Mouse (Mus musculus): ENCODE results near the gene Spsb1. TPM values are rescaled to one million over a fixed set of nuclear protein-coding genes. Genes with fewer than 3 reads are reported as not detected.

The Spsb1 gene
- total and polyA plus RNA-seq, 3 experiments = 0.04 to 0.19 (median 0.07) TPM

DNA sequence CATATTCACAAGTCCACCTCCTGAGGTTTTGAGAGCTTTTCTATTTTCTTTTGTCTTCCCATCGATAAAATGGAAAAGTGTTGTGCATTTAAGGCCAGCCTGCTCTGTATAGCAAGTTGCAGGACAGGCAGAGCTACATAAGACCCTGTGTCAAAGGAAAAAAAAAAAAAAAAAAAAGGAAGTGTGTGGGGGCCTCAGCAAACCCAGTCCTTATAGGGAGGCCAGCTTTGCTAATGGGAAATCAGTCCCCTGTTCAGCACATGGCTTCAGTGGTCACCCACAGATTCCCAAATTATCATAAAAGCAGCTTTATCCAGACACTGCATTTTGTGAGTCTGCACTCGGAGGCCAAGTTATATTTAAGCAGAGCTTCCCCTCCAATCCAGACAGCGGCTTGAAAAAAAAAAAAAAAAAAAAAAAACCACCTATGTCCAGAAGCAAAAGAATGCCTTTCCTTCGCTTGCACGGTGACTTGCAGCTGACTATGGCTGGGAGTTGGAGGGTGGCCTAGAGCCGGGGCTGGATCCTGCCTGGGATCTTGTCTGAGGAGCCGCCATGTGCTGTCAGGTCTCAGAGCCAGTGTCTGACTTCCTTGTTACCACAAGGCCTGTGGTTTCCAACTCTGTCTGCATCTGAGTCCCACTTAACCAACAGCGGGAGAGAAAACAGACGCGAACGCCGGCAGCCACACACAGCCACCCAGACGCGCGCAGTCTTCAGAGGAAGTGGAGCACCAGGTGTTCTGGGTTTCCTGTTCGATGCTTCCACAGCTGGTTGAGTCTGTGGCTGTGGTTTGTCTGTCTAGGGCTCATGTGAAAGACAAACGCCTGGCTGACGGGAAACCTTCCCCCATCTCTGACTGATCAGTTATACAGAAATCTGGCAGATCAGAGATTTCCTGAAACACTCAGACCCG, 98.7 kb downstream of the Spsb1 start:
- H3K27ac ChIP-seq (ENCODE audit: insufficient read depth, low read depth) = no peak overlapping the region
- H3K4me2 ChIP-seq (ENCODE audit: insufficient read depth, low read depth, poor library complexity, severe bottlenecking) = peak overlapping the region; percentile 93
- no peaks in the 10 kb centered on the region for H3K79me2 ChIP-seq (replicated peaks; ENCODE audit: control insufficient read depth, extremely low read depth, insufficient read depth, poor library complexity, severe bottlenecking)
- 0 out of 2 replicates have a peak overlapping the region, but pooled peaks have one; percentile 4 for H3K9ac ChIP-seq (ENCODE audit: insufficient read depth, low read depth)
- dilution Hi-C loops (cut with MboI; ENCODE audit: extremely low pct_ligation_motif_present, extremely low pct_unique_long_range_greater_than_20kb, low sequenced_read_pairs) = no loop called here
- peaks cover 10% of the 10 kb centered on the region for H3K9me3 ChIP-seq (replicated peaks; ENCODE audit: low read length)
- DNase-seq (ENCODE audit: extremely low read depth) = peak; percentile 94
- H3K4me1 ChIP-seq (ENCODE audit: control insufficient read depth in 1 of 2, insufficient read depth in 2 of 2) = peaks cover 10 to 43% of the 10 kb centered on the region in 2 experiments
- no peak overlapping the region for H3K4me3 ChIP-seq (replicated peaks in 1 of 3; ENCODE audit: low read depth in 2 of 3, low read length in 2 of 3, poor library complexity in 1 of 3)
- peaks cover 60% of the 10 kb centered on the region for H3K27me3 ChIP-seq (replicated peaks)
- H3K36me3 ChIP-seq (replicated peaks in 1 of 2; ENCODE audit: control insufficient read depth in 1 of 2, insufficient read depth in 1 of 2, low read length in 1 of 2) = no peaks in the 10 kb centered on the region
- in situ Hi-C loops (cut with MboI; ENCODE audit: low pct_ligation_motif_present, low pct_unique_long_range_greater_than_20kb, low sequenced_read_pairs) = no loop called here
- TF ChIP-seq NELFE (IDR thresholded peaks at IDR 0.05; ENCODE audit: low read depth, low read length) (no peak; the same call in 1 of the 2 replicates), POLR2A (IDR thresholded peaks at IDR 0.05; ENCODE audit: low read depth, low read length) (peak; percentile 54), POLR2AphosphoS2 (IDR thresholded peaks at IDR 0.05; ENCODE audit: low read depth, low read length) (no peak), BHLHE40 (IDR thresholded peaks at IDR 0.05; ENCODE audit: low read depth, low read length) (peak; percentile 94), USF1 (IDR thresholded peaks at IDR 0.05; ENCODE audit: low read depth, low read length) (no peak), TCF12 (IDR thresholded peaks at IDR 0.05; ENCODE audit: low read depth, low read length) (peak; percentile 99), MAZ (IDR thresholded peaks at IDR 0.05; ENCODE audit: low read depth, low read length) (0 out of 2 replicates have a peak, but pooled peaks have one; percentile 12), PAX5 (IDR thresholded peaks at IDR 0.05; ENCODE audit: low read length) (no peak), CTCF (conservative IDR thresholded peaks at IDR 0.05 in 1 of 2, IDR thresholded peaks at IDR 0.05 in 1 of 2; ENCODE audit: low read depth in 2 of 2, low read length in 2 of 2) (no peak), ETS1 (conservative IDR thresholded peaks at IDR 0.05; ENCODE audit: low read depth, low read length) (peak; percentile 98), CHD2 (IDR thresholded peaks at IDR 0.05; ENCODE audit: low read length) (peak; percentile 79), IRF4 (IDR thresholded peaks at IDR 0.05; ENCODE audit: low read depth, low read length) (peak; percentile 83), USF2 (conservative IDR thresholded peaks at IDR 0.05; ENCODE audit: low read depth, low read length) (no peak), EP300 (IDR thresholded peaks at IDR 0.05; ENCODE audit: low read length) (peak; percentile 88), ZNF384 (IDR thresholded peaks at IDR 0.05; ENCODE audit: low read depth, low read length) (peak; percentile 93), RCOR1 (conservative IDR thresholded peaks at IDR 0.05; ENCODE audit: low read depth, low read length) (peak; percentile 88), JUN (IDR thresholded peaks at IDR 0.05; ENCODE audit: insufficient read depth, low read depth, low read length) (0 out of 2 replicates have a peak, but pooled peaks have one; percentile 7), JUND (conservative IDR thresholded peaks at IDR 0.05; ENCODE audit: low read depth, low read length) (peak; percentile 44; the same call in 1 of the 2 replicates), MYC (IDR thresholded peaks at IDR 0.05; ENCODE audit: low read depth, low read length) (peak; percentile 93), UBTF (IDR thresholded peaks at IDR 0.05; ENCODE audit: low read depth, low read length) (0 out of 2 replicates have a peak, but pooled peaks have one; percentile 60), MAFK (IDR thresholded peaks at IDR 0.05; ENCODE audit: insufficient replicate concordance, low read length) (peak; percentile 54; the same call in 1 of the 2 replicates), MAX (IDR thresholded peaks at IDR 0.05; ENCODE audit: low read length) (peak; percentile 70; the same call in 1 of the 2 replicates), SIN3A (IDR thresholded peaks at IDR 0.05; ENCODE audit: low read length) (peak; percentile 88), TBP (conservative IDR thresholded peaks at IDR 0.05; ENCODE audit: low read depth, low read length) (0 out of 2 replicates have a peak, but pooled peaks have one; percentile 57), SMC3 (IDR thresholded peaks at IDR 0.05; ENCODE audit: low read depth, low read length) (peak; percentile 2; the same call in 1 of the 2 replicates), KAT2A (IDR thresholded peaks at IDR 0.05; ENCODE audit: insufficient replicate concordance, low read length) (no peak), MXI1 (IDR thresholded peaks at IDR 0.05; ENCODE audit: low read depth, low read length) (peak; percentile 85), NRF1 (IDR thresholded peaks at IDR 0.05; ENCODE audit: low read depth, low read length) (peak; percentile 47), HCFC1 (IDR thresholded peaks at IDR 0.05; ENCODE audit: low read depth, low read length) (peak; percentile 35; the same call in 1 of the 2 replicates), ZKSCAN1 (IDR thresholded peaks at IDR 0.05; ENCODE audit: borderline replicate concordance, low read depth, low read length) (no peak), MEF2A (IDR thresholded peaks at IDR 0.05; ENCODE audit: borderline replicate concordance, low read depth, low read length) (peak; percentile 73), CHD1 (IDR thresholded peaks at IDR 0.05; ENCODE audit: low read depth, low read length) (peak; percentile 78; the same call in 1 of the 2 replicates), E2F4 (IDR thresholded peaks at IDR 0.05; ENCODE audit: insufficient replicate concordance, low read depth, low read length) (no peak), GABPA (IDR thresholded peaks at IDR 0.05; ENCODE audit: insufficient replicate concordance, low read depth, low read length) (no peak), RAD21 (IDR thresholded peaks at IDR 0.05; ENCODE audit: low read depth, low read length) (no peak; the same call in none of the 2 replicates), ZC3H11A (IDR thresholded peaks at IDR 0.05; ENCODE audit: low read depth, low read length) (no peak), ZMIZ1 (IDR thresholded peaks at IDR 0.05; ENCODE audit: low read depth, low read length) (no peak)
